Comparison of ENCODE assay signal across 8 mouse cellular contexts in the genomic region with DNA sequence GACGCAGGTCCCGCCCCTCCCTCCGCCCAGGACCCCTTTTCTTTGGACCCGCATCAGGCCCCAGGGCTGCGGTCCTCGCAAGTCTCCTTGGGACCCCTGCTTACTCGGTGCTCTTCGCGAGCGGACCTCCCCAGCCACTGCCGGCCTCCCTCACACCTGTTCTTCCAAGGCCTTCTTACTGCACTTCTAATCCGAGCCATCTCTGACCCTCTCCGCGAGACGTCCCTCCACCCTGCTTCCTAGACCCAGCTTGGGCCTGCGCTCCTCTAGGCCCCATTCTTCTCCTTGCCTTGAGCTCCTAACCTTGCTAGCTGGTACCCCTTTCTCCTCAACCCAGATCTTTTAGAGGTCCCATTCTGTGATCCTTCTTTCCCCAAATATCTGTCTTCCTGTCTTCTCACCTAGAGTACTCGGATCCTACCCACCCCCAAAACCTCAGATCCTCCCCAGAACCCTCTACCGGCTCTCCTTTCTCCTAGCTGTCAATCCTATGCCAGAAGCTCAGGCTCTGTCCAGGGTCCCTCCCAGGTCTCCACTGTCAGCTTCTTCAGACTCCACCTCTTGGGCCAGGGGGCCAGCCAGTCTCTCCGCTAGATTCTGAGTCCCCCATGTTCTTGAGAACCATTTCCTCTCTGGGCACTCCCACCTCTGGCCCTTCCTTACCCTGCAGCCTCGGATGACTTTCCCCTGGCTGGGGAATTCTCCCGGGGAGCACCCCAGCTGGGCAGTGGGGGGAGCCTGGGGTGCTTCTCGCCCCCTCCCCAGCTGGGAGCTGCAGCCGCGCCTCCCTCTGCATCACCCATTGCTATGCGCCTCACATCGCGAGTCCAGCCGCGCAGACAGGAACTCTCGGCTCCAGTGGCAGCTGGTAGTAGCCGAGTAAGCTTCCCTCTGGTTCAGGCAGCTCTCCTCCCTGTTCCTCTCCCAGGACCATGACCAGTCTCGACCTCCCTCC. TPM values are rescaled to one million over a fixed set of nuclear protein-coding genes. Genes with fewer than 3 reads are reported as not detected.
DNase-seq lines count a peak whose midpoint lies in the region; ATAC-seq and TF ChIP-seq lines count a peak whose summit lies in the region.
"Had no signal": no experiment of that assay in that cellular context is flagged by ENCODE, and none has a peak within 500 bp of the region (broad histone marks: within the 10 kb centered on the region; RNA-seq: fewer than 3 reads in every experiment).

No protein-coding gene starts in this region.

- no peaks in the 10 kb centered on the region for H3K36me3 ChIP-seq in embryonic facial prominence, embryonic 14.5 days (ENCODE audit: control insufficient read depth, insufficient read depth, low read length)
- no peaks in the 10 kb centered on the region for H3K36me3 ChIP-seq in intestine, postnatal 0 days (ENCODE audit: control insufficient read depth, insufficient read depth)
- peaks cover 1% of the 10 kb centered on the region; the same call in 1 of the 2 replicates for H3K36me3 ChIP-seq in neural tube, embryonic 15.5 days

- H3K9me3 ChIP-seq in embryonic facial prominence, embryonic 14.5 days (ENCODE audit: control insufficient read depth, low read length): no peaks in the 10 kb centered on the region
- no peaks in the 10 kb centered on the region for H3K9me3 ChIP-seq in intestine, postnatal 0 days (ENCODE audit: control insufficient read depth)
- no peaks in the 10 kb centered on the region for H3K9me3 ChIP-seq in neural tube, embryonic 15.5 days (replicated peaks)

- peak overlapping the region; percentile 76 for H3K4me2 ChIP-seq in embryonic facial prominence, embryonic 14.5 days (ENCODE audit: low read depth, low read length)
- peak overlapping the region; percentile 59 for H3K4me2 ChIP-seq in intestine, postnatal 0 days (replicated peaks; ENCODE audit: low read depth)
- peak overlapping the region; percentile 92 for H3K4me2 ChIP-seq in neural tube, embryonic 15.5 days

- peak overlapping the region; percentile 71 for H3K9ac ChIP-seq in embryonic facial prominence, embryonic 14.5 days (ENCODE audit: low read depth, low read length)
- H3K9ac ChIP-seq in intestine, postnatal 0 days (ENCODE audit: low read depth, low read length): no peak overlapping the region
- peak overlapping the region; percentile 95 for H3K9ac ChIP-seq in neural tube, embryonic 15.5 days (replicated peaks)

- H3K27ac ChIP-seq in embryonic facial prominence, embryonic 14.5 days (replicated peaks; ENCODE audit: low read depth, low read length): no peak overlapping the region
- H3K27ac ChIP-seq in intestine, postnatal 0 days (ENCODE audit: low read depth, low read length): no peak overlapping the region
- peak overlapping the region; percentile 99 for H3K27ac ChIP-seq in neural tube, embryonic 15.5 days (replicated peaks)

- peaks cover 32% of the 10 kb centered on the region for H3K27me3 ChIP-seq in embryonic facial prominence, embryonic 14.5 days (replicated peaks; ENCODE audit: control insufficient read depth, insufficient read depth, low read length)
- peaks cover 34% of the 10 kb centered on the region for H3K27me3 ChIP-seq in intestine, postnatal 0 days (replicated peaks; ENCODE audit: control insufficient read depth, insufficient read depth, low read length)
- H3K27me3 ChIP-seq in neural tube, embryonic 15.5 days (replicated peaks): no peaks in the 10 kb centered on the region

- no peak for ATAC-seq in embryonic facial prominence, embryonic 14.5 days (ENCODE audit: low read depth)
- no peak for ATAC-seq in intestine, postnatal 0 days
- ATAC-seq in neural tube, embryonic 15.5 days (ENCODE audit: low FRiP score): peak; percentile 36
- ATAC-seq in inflammation-experienced regulatory T-cells, adult 6 months: no peak

- DNase-seq in right cerebral cortex, postnatal 10 days (ENCODE audit: low spot score in 2 of 2): peak; percentile 82
- DNase-seq in right cerebral cortex, adult 18-20 months: no peak
- no peak for DNase-seq in embryonic facial prominence, embryonic 14.5 days (ENCODE audit: low spot score)
- DNase-seq in c-Kit-positive CD71-positive TER-119-positive erythroid progenitor cells, embryonic 14.5 days (ENCODE audit: low spot score): no peak

- peaks cover 5% of the 10 kb centered on the region; the same call in 1 of the 2 replicates for H3K4me1 ChIP-seq in embryonic facial prominence, embryonic 14.5 days (ENCODE audit: control insufficient read depth, insufficient read depth, low read length)
- no peaks in the 10 kb centered on the region for H3K4me1 ChIP-seq in intestine, postnatal 0 days (replicated peaks; ENCODE audit: control insufficient read depth, insufficient read depth, low read length)
- peaks cover 64% of the 10 kb centered on the region for H3K4me1 ChIP-seq in neural tube, embryonic 15.5 days

- WGBS in embryonic facial prominence, embryonic 14.5 days: 6% methylated on average over 26 of the region's 32 CpGs
- WGBS in intestine, postnatal 0 days: 5% methylated on average over 29 of the region's 32 CpGs
- WGBS in neural tube, embryonic 15.5 days: 1% methylated on average over 32 of the region's 32 CpGs

- peak overlapping the region; percentile 61 for H3K4me3 ChIP-seq in embryonic facial prominence, embryonic 14.5 days (ENCODE audit: low read depth, low read length)
- H3K4me3 ChIP-seq in intestine, postnatal 0 days (ENCODE audit: low read depth, low read length): peak overlapping the region; percentile 32
- peak overlapping the region; percentile 81 for H3K4me3 ChIP-seq in neural tube, embryonic 15.5 days (replicated peaks)

- TF ChIP-seq CTCF in intestine, postnatal 0 days (IDR thresholded peaks at IDR 0.05; ENCODE audit: low read depth): no peak

RNA-seq across cellular contexts. Expression of gene Lrrc4b, which starts 1.0 kb away (rescaled TPM):
- 1.8 and 2.1 TPM in 2 replicates for polyA plus RNA-seq in embryonic facial prominence, embryonic 14.5 days (2014; fragmentation: Nextera tagmentation; extraction: Ambion mirVana)
- 0.35 and 0.54 TPM in 2 replicates for polyA plus RNA-seq in intestine, postnatal 0 days (2015; fragmentation: Nextera tagmentation; extraction: Ambion mirVana)
- polyA plus RNA-seq in neural tube, embryonic 15.5 days (2015; fragmentation: Nextera tagmentation; extraction: Ambion mirVana): 11.0 and 14.9 TPM in 2 replicates
- polyA plus RNA-seq in inflammation-experienced regulatory T-cells, adult 6 months (2017; shearing (Covaris generic)): not detected
- polyA plus RNA-seq: liver, embryonic 16.5 days had no signal

RNA-seq across cellular contexts. Expression of gene Aspdh, which starts 35.4 kb away (rescaled TPM):
- polyA plus RNA-seq in embryonic facial prominence, embryonic 14.5 days (2014; fragmentation: Nextera tagmentation; extraction: Ambion mirVana): 0.43 and 0.47 TPM in 2 replicates
- 1.5 and 1.7 TPM in 2 replicates for polyA plus RNA-seq in intestine, postnatal 0 days (2015; fragmentation: Nextera tagmentation; extraction: Ambion mirVana)
- polyA plus RNA-seq in neural tube, embryonic 15.5 days (2015; fragmentation: Nextera tagmentation; extraction: Ambion mirVana): 2.2 and 4.2 TPM in 2 replicates
- not detected for polyA plus RNA-seq in inflammation-experienced regulatory T-cells, adult 6 months (2017; shearing (Covaris generic))

RNA-seq across cellular contexts. Expression of gene Josd2, which starts 38.0 kb away (rescaled TPM):
- 91.2 and 92.8 TPM in 2 replicates for polyA plus RNA-seq in embryonic facial prominence, embryonic 14.5 days (2014; fragmentation: Nextera tagmentation; extraction: Ambion mirVana)
- polyA plus RNA-seq in intestine, postnatal 0 days (2015; fragmentation: Nextera tagmentation; extraction: Ambion mirVana): 28.6 and 30.3 TPM in 2 replicates
- 45.2 and 51.0 TPM in 2 replicates for polyA plus RNA-seq in neural tube, embryonic 15.5 days (2015; fragmentation: Nextera tagmentation; extraction: Ambion mirVana)
- polyA plus RNA-seq in inflammation-experienced regulatory T-cells, adult 6 months (2017; shearing (Covaris generic)): 10 to 100 TPM; 46.9 to 62.6 (median 47.0) TPM

RNA-seq across cellular contexts. Expression of gene 1700008O03Rik, which starts 44.2 kb away (rescaled TPM):
- polyA plus RNA-seq in embryonic facial prominence, embryonic 14.5 days (2014; fragmentation: Nextera tagmentation; extraction: Ambion mirVana): 0.33 and 0.80 TPM in 2 replicates
- 0.51 and 0.60 TPM in 2 replicates for polyA plus RNA-seq in intestine, postnatal 0 days (2015; fragmentation: Nextera tagmentation; extraction: Ambion mirVana)
- polyA plus RNA-seq in neural tube, embryonic 15.5 days (2015; fragmentation: Nextera tagmentation; extraction: Ambion mirVana): 2.5 and 3.4 TPM in 2 replicates
- not detected for polyA plus RNA-seq in inflammation-experienced regulatory T-cells, adult 6 months (2017; shearing (Covaris generic))

RNA-seq across cellular contexts. Expression of gene Syt3, which starts 45.9 kb away (rescaled TPM):
- 2.4 and 2.6 TPM in 2 replicates for polyA plus RNA-seq in embryonic facial prominence, embryonic 14.5 days (2014; fragmentation: Nextera tagmentation; extraction: Ambion mirVana)
- 0.55 and 0.58 TPM in 2 replicates for polyA plus RNA-seq in intestine, postnatal 0 days (2015; fragmentation: Nextera tagmentation; extraction: Ambion mirVana)
- 67.0 and 75.4 TPM in 2 replicates for polyA plus RNA-seq in neural tube, embryonic 15.5 days (2015; fragmentation: Nextera tagmentation; extraction: Ambion mirVana)
- not detected for polyA plus RNA-seq in inflammation-experienced regulatory T-cells, adult 6 months (2017; shearing (Covaris generic))
- polyA plus RNA-seq: liver, embryonic 16.5 days had no signal

Comparison
In these comparisons a context has a peak if more than half of its experiments do, and no peak if none do; other contexts are left out.
1. DNase-seq: peak in right cerebral cortex, postnatal 10 days (2 of 2); none in right cerebral cortex, adult 18-20 months (single experiment), embryonic facial prominence, embryonic 14.5 days (single experiment) and c-Kit-positive CD71-positive TER-119-positive erythroid progenitor cells, embryonic 14.5 days (single experiment).
2. Peak in every context shown above with its lines, with median percentiles within 50 percentile points of each other: H3K4me2 ChIP-seq and H3K4me3 ChIP-seq.